Mouse (Mus musculus): ENCODE data around the gene Gm6803. TPM values are rescaled to one million over a fixed set of nuclear protein-coding genes. Genes with fewer than 3 reads are reported as not detected.
"Not testable (repeated sequence)": the region's sequence is repeated elsewhere in the genome, so short reads cannot be mapped to it uniquely, and the experiment has no call there.

The Gm6803 gene
- not detected in 2 replicates for polyA plus RNA-seq (2015; fragmentation: Nextera tagmentation; extraction: Ambion mirVana)

- H3K4me3 ChIP-seq; H3K27me3 ChIP-seq; H3K9me3 ChIP-seq (replicated peaks); ATAC-seq (replicated peaks; ENCODE audit: insufficient number of reproducible peaks, insufficient read depth, low FRiP score, low read depth); H3K4me1 ChIP-seq (replicated peaks); H3K9ac ChIP-seq; H3K4me2 ChIP-seq; H3K27ac ChIP-seq; H3K36me3 ChIP-seq: not testable (repeated sequence)
- 63% methylated on average over 2 of the region's 2 CpGs for whole genome bisulfite sequencing
These were observed at the start of gene Gm6803 for GRCm38 (mm10) chr12:88018671-88019070. Gene Gm6803 (minus strand): TSS chr12:88018771.

DNA sequence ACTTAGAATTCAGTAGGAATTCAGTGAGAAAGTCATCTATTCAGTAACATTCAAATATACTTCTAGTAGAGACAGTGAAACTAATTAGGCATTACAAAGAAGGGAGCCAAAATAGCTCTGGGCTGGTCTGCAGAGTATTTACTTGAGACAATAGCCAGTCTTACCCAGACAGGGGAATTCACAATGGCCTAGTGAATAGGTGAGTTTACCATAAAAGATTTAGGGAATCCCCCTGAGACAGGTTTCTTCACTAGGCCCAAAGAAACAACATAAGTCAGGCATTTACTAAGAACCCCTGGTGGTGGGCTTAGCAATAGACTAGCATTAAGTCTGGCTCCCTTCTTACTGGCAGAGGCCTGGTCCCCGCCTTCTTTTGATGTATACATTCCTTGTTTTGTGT lies 26.7 kb upstream of the Gm6803 start:
- H3K9ac ChIP-seq; H3K27me3 ChIP-seq; H3K4me2 ChIP-seq; H3K4me1 ChIP-seq (replicated peaks); H3K9me3 ChIP-seq (replicated peaks); H3K27ac ChIP-seq; H3K4me3 ChIP-seq; ATAC-seq (replicated peaks; ENCODE audit: insufficient number of reproducible peaks, insufficient read depth, low FRiP score, low read depth); H3K36me3 ChIP-seq: not testable (repeated sequence)
- 55% methylated on average over 1 of the region's 1 CpGs for WGBS

GRCm38 (mm10) chr12:88039703-88040102 lies 21.1 kb upstream of the Gm6803 start:
- WGBS: 75% methylated on average over 1 of the region's 1 CpGs
- not testable (repeated sequence) for H3K9me3 ChIP-seq (replicated peaks); H3K9ac ChIP-seq; H3K4me2 ChIP-seq; H3K27me3 ChIP-seq; H3K4me3 ChIP-seq; ATAC-seq (replicated peaks; ENCODE audit: insufficient number of reproducible peaks, insufficient read depth, low FRiP score, low read depth); H3K36me3 ChIP-seq; H3K27ac ChIP-seq; H3K4me1 ChIP-seq (replicated peaks)

GRCm38 (mm10) chr12:88039062-88039461 lies 20.5 kb upstream of the Gm6803 start:
- ATAC-seq (replicated peaks; ENCODE audit: insufficient number of reproducible peaks, insufficient read depth, low FRiP score, low read depth); H3K36me3 ChIP-seq; H3K27ac ChIP-seq; H3K4me3 ChIP-seq; H3K9me3 ChIP-seq (replicated peaks); H3K27me3 ChIP-seq; H3K9ac ChIP-seq; H3K4me1 ChIP-seq (replicated peaks); H3K4me2 ChIP-seq: not testable (repeated sequence)

- not testable (repeated sequence) for H3K27ac ChIP-seq; H3K4me1 ChIP-seq (replicated peaks); ATAC-seq (replicated peaks; ENCODE audit: insufficient number of reproducible peaks, insufficient read depth, low FRiP score, low read depth); H3K36me3 ChIP-seq; H3K4me2 ChIP-seq; H3K27me3 ChIP-seq; H3K9me3 ChIP-seq (replicated peaks); H3K4me3 ChIP-seq; H3K9ac ChIP-seq
- WGBS: 84% methylated on average over 5 of the region's 5 CpGs
These were observed 13.7 kb upstream of the Gm6803 start for GRCm38 (mm10) chr12:88032250-88032649.

GRCm38 (mm10) chr12:88026704-88027103 lies 8.1 kb upstream of the Gm6803 start, which contains the start of gene Gm2056:
Gene Gm2056 (plus strand): TSS chr12:88027004.
- 84% methylated on average over 1 of the region's 1 CpGs for WGBS
- H3K9me3 ChIP-seq (replicated peaks); H3K36me3 ChIP-seq; H3K4me3 ChIP-seq; H3K27ac ChIP-seq; H3K27me3 ChIP-seq; H3K9ac ChIP-seq; H3K4me2 ChIP-seq; ATAC-seq (replicated peaks; ENCODE audit: insufficient number of reproducible peaks, insufficient read depth, low FRiP score, low read depth); H3K4me1 ChIP-seq (replicated peaks): not testable (repeated sequence)

- not testable (repeated sequence) for H3K27ac ChIP-seq; H3K36me3 ChIP-seq; H3K4me2 ChIP-seq; H3K9me3 ChIP-seq (replicated peaks); H3K27me3 ChIP-seq; H3K4me1 ChIP-seq (replicated peaks); H3K4me3 ChIP-seq; H3K9ac ChIP-seq; ATAC-seq (replicated peaks; ENCODE audit: insufficient number of reproducible peaks, insufficient read depth, low FRiP score, low read depth)
- WGBS: 89% methylated on average over 1 of the region's 1 CpGs
These were observed 7.0 kb downstream of the Gm6803 start, which contains the start of gene Gm2075 for GRCm38 (mm10) chr12:88011548-88011947. Gene Gm2075 (plus strand): TSS chr12:88011848.

- H3K27me3 ChIP-seq; H3K4me3 ChIP-seq; H3K4me2 ChIP-seq; ATAC-seq (replicated peaks; ENCODE audit: insufficient number of reproducible peaks, insufficient read depth, low FRiP score, low read depth); H3K27ac ChIP-seq; H3K9me3 ChIP-seq (replicated peaks); H3K9ac ChIP-seq; H3K4me1 ChIP-seq (replicated peaks); H3K36me3 ChIP-seq: not testable (repeated sequence)
- WGBS: 61% methylated on average over 3 of the region's 3 CpGs
These were observed 14.5 kb downstream of the Gm6803 start for GRCm38 (mm10) chr12:88004118-88004517.

GRCm38 (mm10) chr12:87984000-87984399 lies 34.6 kb downstream of the Gm6803 start:
- H3K9me3 ChIP-seq (replicated peaks); ATAC-seq (replicated peaks; ENCODE audit: insufficient number of reproducible peaks, insufficient read depth, low FRiP score, low read depth); H3K4me3 ChIP-seq; H3K27me3 ChIP-seq; H3K4me1 ChIP-seq (replicated peaks); H3K36me3 ChIP-seq; H3K9ac ChIP-seq; H3K27ac ChIP-seq; H3K4me2 ChIP-seq: not testable (repeated sequence)

Other genes with a start within 250 kb of the Gm6803 start
- gene Gm21319, start 243.0 kb downstream of the Gm6803 start, polyA plus RNA-seq (2015; fragmentation: Nextera tagmentation; extraction: Ambion mirVana): not detected in 2 replicates
- not detected in 2 replicates for gene Gm21936, start 223.3 kb downstream of the Gm6803 start, polyA plus RNA-seq (2015; fragmentation: Nextera tagmentation; extraction: Ambion mirVana)
- not detected in 2 replicates for gene BB287469, start 202.2 kb downstream of the Gm6803 start, polyA plus RNA-seq (2015; fragmentation: Nextera tagmentation; extraction: Ambion mirVana)
- not detected in 2 replicates for gene Gm2001, start 176.4 kb downstream of the Gm6803 start, polyA plus RNA-seq (2015; fragmentation: Nextera tagmentation; extraction: Ambion mirVana)
- not detected in 2 replicates for gene Gm2016, start 144.7 kb downstream of the Gm6803 start, polyA plus RNA-seq (2015; fragmentation: Nextera tagmentation; extraction: Ambion mirVana)
- gene Gm2022, start 123.4 kb downstream of the Gm6803 start, polyA plus RNA-seq (2015; fragmentation: Nextera tagmentation; extraction: Ambion mirVana): not detected in 2 replicates
- not detected in 2 replicates for gene Gm2035, start 98.9 kb downstream of the Gm6803 start, polyA plus RNA-seq (2015; fragmentation: Nextera tagmentation; extraction: Ambion mirVana)
- not detected in 2 replicates for gene Gm2042, start 64.7 kb downstream of the Gm6803 start, polyA plus RNA-seq (2015; fragmentation: Nextera tagmentation; extraction: Ambion mirVana)
- gene Gm2075, start 6.9 kb downstream of the Gm6803 start, polyA plus RNA-seq (2015; fragmentation: Nextera tagmentation; extraction: Ambion mirVana): not detected in 2 replicates
- not detected in 2 replicates for gene Gm2056, start 8.2 kb upstream of the Gm6803 start, polyA plus RNA-seq (2015; fragmentation: Nextera tagmentation; extraction: Ambion mirVana)
- not detected in 2 replicates for gene Gm16368, start 64.9 kb upstream of the Gm6803 start, polyA plus RNA-seq (2015; fragmentation: Nextera tagmentation; extraction: Ambion mirVana)
- not detected in 2 replicates for gene Gm10436, start 163.3 kb upstream of the Gm6803 start, polyA plus RNA-seq (2015; fragmentation: Nextera tagmentation; extraction: Ambion mirVana)
- not detected in 2 replicates for gene Gm8332, start 231.3 kb upstream of the Gm6803 start, polyA plus RNA-seq (2015; fragmentation: Nextera tagmentation; extraction: Ambion mirVana)